Mouse (Mus musculus) heart, postnatal 10 days (tissue): ENCODE measurements around the gene Fzr1. TPM values are rescaled to one million over a fixed set of nuclear protein-coding genes. Genes with fewer than 3 reads are reported as not detected.

Experiments used
- DNase-seq, 2 experiments: peaks; one replicate each; pipeline ENCODE4 v3.0.0; 2021
- intact Hi-C: fragments of 180-260 bp; cut with DNase I; formaldehyde crosslinking; loops from one replicate; pipeline ENCODE4 v1.15.1; 2025
- total RNA-seq, 2 experiments: library from RNA; stranded (reverse); gene quantifications; 2 replicates each; pipeline ENCODE4 v1.2.3; 2021

Fzr1 gene
- total RNA-seq, 2 experiments from 2014 or later = 39.7 to 41.2 TPM

- intact Hi-C loops = no loop called here
Observed at GRCm38 (mm10) chr10:81417227-81418215, 39.2 kb upstream of the Fzr1 start.

DNA sequence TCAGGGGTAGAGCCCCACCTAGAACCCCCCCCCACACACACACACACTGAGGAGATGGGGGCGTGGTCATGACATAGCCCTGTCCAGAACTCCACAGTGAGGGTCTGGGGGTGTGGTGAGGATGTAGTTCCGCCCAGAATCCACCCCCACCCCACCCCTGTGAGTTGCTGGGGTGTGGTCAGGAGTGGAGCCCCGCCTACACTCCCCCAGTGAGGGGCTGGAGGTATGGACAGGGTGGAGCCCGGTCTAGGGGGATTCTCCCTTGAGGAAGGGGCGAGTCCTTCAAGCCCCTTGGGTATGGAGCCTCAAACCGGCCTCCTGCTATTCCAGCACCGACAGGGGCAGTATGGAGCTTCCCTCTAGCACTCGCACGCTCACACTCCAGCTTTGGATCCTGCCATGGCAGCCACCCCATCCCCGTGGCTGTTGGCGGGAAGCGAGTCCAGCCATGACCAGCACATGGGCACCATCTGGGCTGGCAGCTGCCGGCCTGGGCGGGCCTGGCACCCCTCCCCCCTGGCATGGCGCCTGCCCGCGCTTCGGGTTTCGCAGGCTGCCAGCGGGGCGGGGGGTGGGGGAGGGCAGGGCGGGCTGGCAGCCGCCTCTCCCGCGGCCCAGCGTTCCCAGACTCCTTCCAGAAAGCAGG, 38.4 kb upstream of the Fzr1 start:
- DNase-seq = peak; percentile 92
- intact Hi-C loops = no loop called here

More at GRCm38 (mm10) chr10:81417227-81418215, 39.2 kb upstream of the Fzr1 start:
- DNase-seq = no peak

GRCm38 (mm10) chr10:81415549-81416310, 37.4 kb upstream of the Fzr1 start:
- intact Hi-C loops = no loop called here
- peak; percentile 66 to 70 for DNase-seq

- intact Hi-C loops = no loop called here
- no peak for DNase-seq
Observed at GRCm38 (mm10) chr10:81415146-81415545, 36.8 kb upstream of the Fzr1 start.

DNA sequence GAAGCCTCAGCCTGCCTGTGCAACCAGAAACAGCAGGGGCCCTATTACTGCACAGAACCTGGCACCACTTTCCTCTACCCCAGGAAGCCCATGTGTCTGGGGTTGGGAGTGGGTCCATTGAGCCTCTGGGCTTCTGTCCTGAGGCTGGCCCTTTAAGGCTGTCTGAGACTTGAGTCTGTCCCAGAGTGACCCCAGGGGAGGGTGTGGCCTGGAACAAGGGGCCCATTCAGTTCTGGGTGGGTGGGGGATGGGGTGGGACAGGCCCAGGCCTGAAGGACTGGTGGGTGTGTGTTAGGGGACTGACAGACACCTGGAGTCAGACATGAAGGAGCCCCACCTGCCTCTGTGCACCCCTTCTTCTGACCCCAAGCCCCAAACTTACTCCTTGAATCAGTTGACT, 36.4 kb upstream of the Fzr1 start:
- intact Hi-C loops = loop anchor here (1.0 kb wide), 1 partner anchor 14 kb away; no protein-coding TSS in a partner anchor

GRCm38 (mm10) chr10:81413310-81414261, 35.3 kb upstream of the Fzr1 start:
- DNase-seq = peak; percentile 93 to 95
- intact Hi-C loops = loop anchor here (1.0 kb wide), 1 partner anchor 15 kb away; no protein-coding TSS in a partner anchor

More for the DNA sequence above, 36.4 kb upstream of the Fzr1 start:
- peak; percentile 78 to 81 for DNase-seq

- DNase-seq = no peak
- intact Hi-C loops = no loop called here
Observed at GRCm38 (mm10) chr10:81412586-81413309, 34.4 kb upstream of the Fzr1 start.

DNA sequence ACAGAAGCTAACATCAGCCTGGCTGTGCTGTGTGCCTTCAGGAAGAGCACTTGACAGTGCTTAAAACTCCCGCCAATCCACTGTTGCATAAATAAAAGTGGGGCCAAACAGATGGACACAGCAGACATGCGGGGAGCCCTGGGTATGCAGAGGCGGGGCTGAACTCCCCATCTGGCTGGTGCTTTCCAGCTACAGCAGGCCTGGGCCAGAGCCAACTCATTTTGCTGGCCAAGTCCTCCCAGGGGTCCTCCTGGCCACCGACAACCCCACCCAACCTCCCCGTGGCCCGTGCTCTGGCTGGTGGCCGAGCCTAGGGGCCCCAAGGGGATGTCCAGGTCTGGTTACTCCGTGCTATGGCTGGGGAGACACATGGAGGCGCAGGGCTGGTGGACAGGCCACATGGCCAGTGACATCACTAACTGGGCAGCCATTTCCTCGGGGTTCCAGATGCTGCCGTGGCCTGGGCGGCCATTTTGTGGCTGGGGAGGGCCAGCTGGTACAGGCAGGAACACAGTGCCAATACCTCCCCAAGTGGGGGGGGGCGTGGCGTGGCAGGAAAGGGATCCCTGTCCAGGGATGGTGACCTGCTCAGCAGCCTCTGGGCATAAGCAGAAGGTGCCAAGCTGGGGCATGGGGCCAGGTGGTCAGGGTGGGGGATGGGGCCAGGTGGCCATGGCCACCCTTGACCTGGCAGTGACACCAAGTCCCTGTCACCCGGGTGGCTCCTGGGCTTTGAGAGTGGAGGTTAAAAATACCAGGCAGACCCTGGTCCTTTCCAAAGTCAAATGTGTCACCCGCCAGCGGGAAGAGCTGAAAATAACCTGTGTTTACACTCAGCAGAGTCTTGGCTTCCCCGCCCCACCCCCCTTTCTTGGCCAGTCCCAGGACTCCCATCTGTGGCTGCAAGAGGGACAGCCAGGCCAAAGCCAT, 33.4 kb upstream of the Fzr1 start:
- intact Hi-C loops = loop anchor here (2.0 kb wide), 1 partner anchor 13 kb away; no protein-coding TSS in a partner anchor
- DNase-seq = peak; percentile 95 to 96

DNA sequence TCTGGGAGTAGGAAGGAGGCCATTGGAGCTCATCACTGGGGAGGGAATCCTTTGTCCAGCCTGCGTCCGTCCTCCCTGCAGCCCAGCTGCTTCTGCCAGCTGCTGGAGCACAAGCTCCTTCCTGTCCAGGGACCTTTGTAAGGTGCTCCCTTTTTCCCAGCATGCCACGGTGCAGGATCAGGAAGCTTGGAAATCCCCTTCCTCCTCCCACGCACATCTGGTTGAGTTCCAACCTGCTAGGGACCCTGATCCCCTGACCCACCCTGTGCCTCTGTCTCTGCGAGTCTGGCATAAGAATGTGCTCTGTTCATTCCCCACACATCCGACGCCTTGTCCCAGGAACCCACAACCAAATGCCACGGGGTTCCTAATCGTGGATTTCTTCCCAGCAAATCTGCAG, 32.7 kb upstream of the Fzr1 start:
- peak; percentile 73 to 81 for DNase-seq
- intact Hi-C loops = loop anchor here (2.0 kb wide), 1 partner anchor 14 kb away; no protein-coding TSS in a partner anchor

- no peak for DNase-seq
- intact Hi-C loops = loop anchor here (2.0 kb wide), 1 partner anchor 14 kb away; no protein-coding TSS in a partner anchor
Observed at GRCm38 (mm10) chr10:81410350-81410749, 32.0 kb upstream of the Fzr1 start.

DNA sequence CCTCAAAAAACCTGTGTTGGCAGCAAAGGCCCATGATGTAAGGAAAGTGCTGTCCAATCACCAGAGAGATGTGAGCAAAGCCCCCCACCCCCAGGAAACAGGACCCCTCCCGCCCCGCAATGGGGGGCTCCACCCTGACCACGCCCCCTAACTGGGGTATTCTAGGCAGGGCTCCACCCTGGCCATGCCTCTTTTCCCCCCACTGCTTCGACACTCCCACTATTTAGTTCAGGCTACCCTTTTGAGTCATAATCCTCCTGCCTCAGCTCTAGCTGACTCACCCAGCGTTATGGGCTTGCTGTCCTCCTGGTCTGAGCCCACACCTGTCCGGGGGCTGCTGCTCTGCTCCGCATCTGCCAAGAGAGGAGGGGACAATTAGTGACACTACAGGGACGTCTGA, 31.0 kb upstream of the Fzr1 start:
- DNase-seq = no peak
- intact Hi-C loops = no loop called here

GRCm38 (mm10) chr10:81408871-81409291, 30.6 kb upstream of the Fzr1 start:
- intact Hi-C loops = no loop called here
- peak; percentile 89 to 91 for DNase-seq

GRCm38 (mm10) chr10:81408424-81408729, 30.1 kb upstream of the Fzr1 start:
- no peak for DNase-seq
- intact Hi-C loops = no loop called here

DNA sequence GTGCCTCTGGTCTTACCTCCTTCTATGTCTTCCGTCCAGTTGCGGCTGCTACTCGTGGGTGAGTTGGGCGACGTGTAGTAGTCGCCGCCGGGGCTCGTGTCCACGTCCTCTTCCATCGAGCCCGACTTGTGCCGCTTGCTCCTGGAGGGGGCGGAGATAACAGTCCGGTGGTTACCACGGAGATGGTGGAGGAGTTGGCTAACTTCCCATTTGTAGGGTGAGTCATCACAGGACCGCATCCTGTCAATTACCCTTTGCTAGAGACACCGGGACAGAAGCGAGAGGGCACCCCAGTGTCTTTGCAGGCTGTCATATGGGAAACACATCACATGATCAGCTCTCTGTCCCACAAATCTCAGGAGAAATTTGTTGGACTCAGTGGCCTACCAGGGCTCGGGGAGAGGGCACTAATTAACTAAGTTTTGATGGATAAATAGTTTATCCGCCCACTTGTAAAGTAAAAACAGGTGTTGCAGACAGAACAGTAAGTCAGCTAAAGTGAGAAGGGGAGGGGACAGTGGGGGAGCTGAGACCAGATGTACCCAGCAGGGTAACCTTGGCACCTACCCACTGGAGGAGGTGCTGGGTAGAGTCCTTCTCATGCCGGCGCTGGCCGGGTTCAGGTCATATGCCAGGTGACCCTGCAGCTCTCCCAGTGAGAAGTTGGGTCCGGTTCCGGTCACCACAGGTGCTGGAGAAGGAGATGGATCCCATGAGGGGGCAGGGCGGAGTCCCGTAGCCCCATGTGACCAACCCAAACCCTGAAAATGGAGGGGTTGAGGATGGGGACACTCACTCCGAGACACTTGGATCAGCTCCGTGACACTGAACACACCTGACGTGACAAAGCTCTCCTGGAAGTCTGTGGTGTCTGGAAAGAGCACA, 29.5 kb upstream of the Fzr1 start:
- intact Hi-C loops = loop anchor here (2.0 kb wide), 1 partner anchor 17 kb away; no protein-coding TSS in a partner anchor
- DNase-seq = peak; percentile 90 to 93

DNA sequence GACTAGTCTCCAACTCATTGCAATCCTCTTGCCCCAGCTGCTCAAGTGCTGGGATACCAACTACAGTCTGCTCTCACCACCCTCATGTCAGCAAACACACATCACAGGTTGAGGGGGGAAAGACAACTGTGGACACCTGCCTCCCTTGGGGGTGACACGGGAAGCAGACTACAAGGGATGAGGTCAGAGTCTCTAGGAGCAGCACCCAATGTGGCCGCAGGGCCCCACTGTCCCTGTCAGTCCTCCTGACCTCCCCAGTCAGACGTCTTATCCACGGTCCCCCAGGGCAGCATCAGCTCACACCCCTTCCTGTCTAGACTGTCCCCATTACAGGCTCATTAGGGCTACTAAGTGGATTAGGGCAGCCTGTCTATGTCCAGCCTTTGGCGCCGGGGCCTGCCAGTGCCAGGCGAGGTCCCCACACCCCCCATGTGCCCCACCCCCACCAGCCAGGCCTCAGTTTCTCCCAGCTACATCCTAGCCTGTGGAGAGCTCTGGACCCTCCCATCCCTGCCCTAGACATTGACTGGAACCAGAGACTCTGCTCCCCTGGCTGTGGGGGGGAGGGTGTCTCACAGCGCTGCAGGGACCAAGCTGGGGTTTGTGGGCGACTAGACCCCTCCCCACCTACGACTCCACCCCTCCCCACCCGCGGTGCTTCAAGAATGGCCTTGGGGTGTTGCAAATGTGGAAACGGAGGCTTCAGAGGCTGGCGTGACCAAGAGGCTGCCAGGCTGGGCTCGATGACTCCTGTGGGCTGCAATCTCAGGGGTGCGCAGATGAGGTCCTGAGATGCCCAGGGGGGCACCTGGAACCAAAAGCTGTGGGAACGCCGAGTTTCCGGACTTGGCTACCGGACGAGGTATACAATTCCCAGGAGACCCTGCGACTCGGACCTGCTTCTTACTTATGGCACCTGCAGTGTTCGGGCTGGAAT, 28.5 kb upstream of the Fzr1 start:
- intact Hi-C loops = loop anchor here (2.0 kb wide), 1 partner anchor 16 kb away; no protein-coding TSS in a partner anchor
- DNase-seq = no peak
